Mouse (Mus musculus) forebrain, embryonic 16.5 days (tissue): ENCODE results near the gene Clic3. TPM values are rescaled to one million over a fixed set of nuclear protein-coding genes. Genes with fewer than 3 reads are reported as not detected.

Source experiments
- ATAC-seq: fragments of 200-750 bp; cut with Nextera tagmentation; 2 replicates; pipeline ENCODE4 v1.8.0; 2017; ENCODE audit warnings: mild to moderate bottlenecking, moderate library complexity
- H3K27ac ChIP-seq: fragments of 300-500 bp; sonication (generic); 2 replicates; pipeline ENCODE4 v1.5.1; 2014; ENCODE audit warnings: low read length, control low read depth
- H3K27me3 ChIP-seq: fragments of 300-500 bp; sonication (generic); replicated peaks from 2 replicates; pipeline ENCODE4 v1.6.1; 2014; ENCODE audit warnings: low read length; ENCODE audit not compliant: control insufficient read depth, insufficient read depth
- H3K36me3 ChIP-seq: fragments of 300-500 bp; sonication (generic); 2 replicates; pipeline ENCODE4 v1.6.1; 2014; ENCODE audit not compliant: control insufficient read depth, insufficient read depth
- H3K4me1 ChIP-seq: fragments of 300-500 bp; sonication (generic); replicated peaks from 2 replicates; pipeline ENCODE4 v1.6.1; 2014; ENCODE audit warnings: low read length; ENCODE audit not compliant: control insufficient read depth, insufficient read depth
- H3K4me2 ChIP-seq: fragments of 300-500 bp; sonication (generic); 2 replicates; pipeline ENCODE4 v1.6.1; 2014; ENCODE audit warnings: mild to moderate bottlenecking, low read length, control low read depth
- H3K4me3 ChIP-seq: fragments of 300-500 bp; sonication (generic); replicated peaks from 2 replicates; pipeline ENCODE4 v1.5.1; 2014; ENCODE audit warnings: mild to moderate bottlenecking, low read length, control low read depth
- H3K9ac ChIP-seq: fragments of 300-500 bp; sonication (generic); replicated peaks from 2 replicates; pipeline ENCODE4 v1.6.1; 2014; ENCODE audit warnings: low read depth, low read length, control low read depth
- H3K9me3 ChIP-seq: fragments of 300-500 bp; sonication (generic); 2 replicates; pipeline ENCODE4 v1.6.1; 2016; ENCODE audit warnings: low read length; ENCODE audit not compliant: control insufficient read depth
- WGBS: fragments of 180-500 bp; shearing (Covaris S2); extraction: QIAGEN DNeasy Blood & Tissue Kit; methylation state at CpG from one replicate; pipeline ENCODE4 v1.1.7; 2014; 5-methylcytosine and 5-hydroxymethylcytosine counted together
- polyA plus RNA-seq: library from polyadenylated mRNA; unstranded; fragments of >200 nt; fragmentation: Nextera tagmentation; extraction: Ambion mirVana; gene quantifications from 2 replicates; pipeline ENCODE4 v1.2.1, GENCODE M21; 2015

Gene Clic3
- polyA plus RNA-seq, 1 experiment from 2014 or later = 4.6 TPM

DNA sequence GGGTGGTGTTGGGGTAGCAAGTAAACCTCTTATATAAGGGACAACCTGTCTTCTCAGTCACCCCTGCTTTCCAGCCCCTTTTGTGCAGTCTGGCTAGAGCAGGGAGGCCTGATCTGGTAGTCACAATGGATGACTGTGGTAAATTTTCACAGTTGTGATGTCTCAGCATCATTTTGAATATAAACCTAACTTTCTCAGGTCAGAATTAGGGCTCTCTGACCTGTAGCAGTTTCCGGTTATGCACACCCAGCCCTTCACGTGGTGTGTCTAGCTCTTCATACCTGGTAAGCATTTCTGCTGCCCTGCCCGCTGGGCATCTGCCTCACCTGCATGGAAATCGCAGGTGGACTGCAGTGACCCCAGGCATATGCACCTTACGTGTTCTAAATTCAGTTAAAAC is 29.4 kb upstream of the Clic3 start:
- H3K4me2 ChIP-seq = no peak overlapping the region
- no peaks in the 10 kb centered on the region for H3K9me3 ChIP-seq
- 91% methylated on average over 5 of the region's 5 CpGs for WGBS
- H3K27ac ChIP-seq = no peak overlapping the region
- H3K9ac ChIP-seq = no peak overlapping the region
- ATAC-seq = no peak
- no peak overlapping the region for H3K4me3 ChIP-seq
- no peaks in the 10 kb centered on the region; the same call in 1 of the 2 replicates for H3K27me3 ChIP-seq
- H3K4me1 ChIP-seq = peaks cover 25% of the 10 kb centered on the region
- H3K36me3 ChIP-seq = no peaks in the 10 kb centered on the region

DNA sequence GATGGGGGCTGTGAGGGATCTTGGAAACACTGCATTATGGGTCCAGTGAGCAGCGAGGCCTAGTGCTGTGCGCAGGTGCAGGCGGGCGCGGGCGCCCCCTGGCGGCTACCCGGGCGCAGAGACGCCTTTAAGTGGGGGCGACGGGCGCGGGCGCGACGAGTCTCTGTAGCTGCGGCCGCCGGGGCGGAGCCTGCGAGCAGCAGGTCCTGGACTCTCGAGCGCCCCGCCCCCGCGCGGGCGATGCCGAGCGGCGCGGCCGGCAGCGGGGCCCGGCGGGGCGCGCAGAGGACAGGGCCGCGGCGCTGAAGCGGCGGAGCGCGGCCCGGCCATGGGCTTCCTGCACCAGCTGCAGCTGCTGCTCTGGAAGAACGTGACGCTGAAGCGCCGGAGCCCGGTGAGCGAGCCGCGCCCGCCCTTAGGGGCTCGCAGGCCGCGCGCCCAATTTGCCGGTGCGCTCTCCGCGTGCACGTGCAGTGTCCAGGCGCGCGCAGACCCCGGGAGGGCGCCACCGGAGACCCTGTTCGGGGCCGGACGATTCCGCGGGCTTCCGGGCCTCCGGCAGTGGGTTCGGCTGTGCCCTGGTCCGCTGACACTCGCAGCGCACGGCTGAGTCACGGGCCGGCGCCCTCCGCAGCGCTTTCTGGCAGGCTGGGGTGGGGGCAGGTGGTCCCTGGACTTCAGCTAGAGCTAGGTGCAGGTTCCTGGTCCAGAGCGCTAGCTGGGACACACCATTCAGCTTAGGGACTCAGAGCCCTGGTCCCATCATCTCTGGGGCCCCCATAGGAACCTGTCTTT is 28.0 kb upstream of the Clic3 start, which contains the start of gene Abca2:
Gene Abca2, plus strand, starts transcription at position 262 of the 795 bp plus-strand sequence.
- Histone ChIP-seq H3K27me3 (no peaks in the 10 kb centered on the region; the same call in 1 of the 2 replicates), H3K36me3 (no peaks in the 10 kb centered on the region; the same call in 1 of the 2 replicates), H3K9me3 (no peaks in the 10 kb centered on the region), H3K27ac (peak within 1 kb of the TSS; percentile 71), H3K4me1 (peaks cover 25% of the 10 kb centered on the region), H3K4me3 (peak within 1 kb of the TSS; percentile 64), H3K4me2 (peak within 1 kb of the TSS; percentile 67), H3K9ac (peak within 1 kb of the TSS; percentile 91)
- WGBS = under 1% methylated on average over 89 of the region's 89 CpGs
- peak; percentile 90 for ATAC-seq

- Histone ChIP-seq H3K36me3 (no peaks in the 10 kb centered on the region; the same call in 1 of the 2 replicates), H3K4me2 (peak overlapping the region; percentile 67), H3K27me3 (no peaks in the 10 kb centered on the region; the same call in 1 of the 2 replicates), H3K4me3 (peak overlapping the region; percentile 64), H3K4me1 (peaks cover 25% of the 10 kb centered on the region), H3K27ac (no peak overlapping the region), H3K9me3 (no peaks in the 10 kb centered on the region), H3K9ac (peak overlapping the region; percentile 91)
- WGBS = 57% methylated on average over 5 of the region's 5 CpGs
- ATAC-seq = no peak
Measured at GRCm38 (mm10) chr2:25429435-25430180, 27.0 kb upstream of the Clic3 start.

GRCm38 (mm10) chr2:25430395-25431233 is 26.0 kb upstream of the Clic3 start:
- 58% methylated on average over 17 of the region's 17 CpGs for whole genome bisulfite sequencing
- Histone ChIP-seq H3K9me3 (no peaks in the 10 kb centered on the region), H3K36me3 (no peaks in the 10 kb centered on the region; the same call in none of the 2 replicates), H3K4me2 (peak overlapping the region; percentile 12; the same call in 1 of the 2 replicates), H3K27me3 (no peaks in the 10 kb centered on the region), H3K4me3 (no peak overlapping the region), H3K9ac (no peak overlapping the region), H3K27ac (no peak overlapping the region), H3K4me1 (peaks cover 25% of the 10 kb centered on the region)
- ATAC-seq = no peak

DNA sequence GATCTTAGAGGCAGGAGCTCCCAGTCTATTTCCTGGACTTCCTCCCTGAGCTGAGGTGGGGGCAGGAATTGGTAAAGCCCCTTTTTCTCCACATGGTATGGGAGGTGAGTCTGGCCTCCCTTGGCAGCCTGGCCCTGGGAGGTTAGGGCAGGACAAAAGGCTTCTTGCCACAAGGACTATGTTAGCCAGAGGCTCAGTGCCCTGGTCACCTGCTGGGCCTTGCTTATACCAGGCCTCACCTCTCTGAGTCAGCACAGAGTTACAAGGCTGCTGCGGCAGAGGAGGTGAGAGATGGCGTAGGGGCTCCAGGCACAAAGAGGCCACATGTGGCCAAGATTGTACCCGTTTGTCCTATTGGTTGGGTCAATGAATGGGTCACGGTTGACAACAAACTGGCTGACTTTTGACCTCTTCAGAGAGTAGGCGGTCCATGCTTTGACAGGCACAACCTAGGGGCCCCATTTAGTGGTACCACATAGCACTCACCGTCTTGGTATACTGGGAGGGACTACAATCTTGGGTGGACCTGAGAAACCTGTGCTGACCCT is 25.3 kb upstream of the Clic3 start:
- Histone ChIP-seq H3K9ac (no peak overlapping the region), H3K27me3 (no peaks in the 10 kb centered on the region), H3K27ac (no peak overlapping the region), H3K4me1 (peaks cover 25% of the 10 kb centered on the region), H3K4me3 (no peak overlapping the region), H3K36me3 (no peaks in the 10 kb centered on the region; the same call in none of the 2 replicates), H3K9me3 (no peaks in the 10 kb centered on the region), H3K4me2 (no peak overlapping the region)
- 72% methylated on average over 6 of the region's 6 CpGs for WGBS
- no peak for ATAC-seq

DNA sequence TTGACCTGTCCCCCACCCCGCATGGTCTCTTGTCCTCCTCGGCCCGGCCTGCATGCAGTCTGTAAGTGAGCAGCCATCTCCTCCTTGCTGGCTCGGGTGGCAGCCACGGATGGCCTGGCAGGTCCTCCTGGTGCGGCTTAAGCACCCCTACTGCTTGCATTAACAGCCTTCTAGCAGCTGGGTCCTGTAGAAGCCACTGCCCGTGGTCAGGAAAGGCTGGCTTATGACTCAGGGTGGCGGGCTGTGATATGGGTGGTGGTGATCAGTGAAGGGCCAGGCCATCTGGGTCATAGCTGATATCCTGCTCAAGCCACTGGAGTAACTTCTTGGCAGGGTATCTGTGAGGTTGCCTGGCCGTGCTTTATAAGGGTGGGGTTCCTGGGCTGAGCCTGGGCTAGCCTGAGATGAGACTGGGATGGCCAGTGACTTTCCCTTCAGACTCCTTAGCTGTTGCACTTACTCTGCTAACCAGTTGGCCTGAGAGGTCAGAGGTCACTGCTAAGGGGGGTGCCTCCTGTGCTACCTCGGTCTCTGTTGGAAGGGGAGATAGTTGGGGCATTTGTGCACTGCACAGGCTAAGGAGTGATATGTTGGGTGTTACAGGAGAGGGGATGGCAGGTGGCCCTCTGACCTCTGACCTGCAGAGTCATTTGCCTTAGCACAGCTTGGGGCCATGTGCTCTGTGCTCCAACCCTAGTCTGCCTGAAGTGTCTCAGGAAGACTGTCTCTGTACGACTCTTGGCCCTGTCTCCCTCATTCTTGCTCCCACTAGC is 24.1 kb upstream of the Clic3 start:
- no peak for ATAC-seq
- Histone ChIP-seq H3K27me3 (no peaks in the 10 kb centered on the region), H3K27ac (no peak overlapping the region), H3K36me3 (no peaks in the 10 kb centered on the region; the same call in none of the 2 replicates), H3K4me1 (peaks cover 25% of the 10 kb centered on the region), H3K4me3 (no peak overlapping the region), H3K4me2 (no peak overlapping the region), H3K9ac (no peak overlapping the region), H3K9me3 (no peaks in the 10 kb centered on the region)
- WGBS = 83% methylated on average over 11 of the region's 11 CpGs

GRCm38 (mm10) chr2:25433101-25433500 is 23.5 kb upstream of the Clic3 start:
- no peak overlapping the region for H3K4me2 ChIP-seq
- no peaks in the 10 kb centered on the region; the same call in none of the 2 replicates for H3K36me3 ChIP-seq
- peaks cover 25% of the 10 kb centered on the region for H3K4me1 ChIP-seq
- ATAC-seq = no peak
- no peak overlapping the region for H3K27ac ChIP-seq
- H3K4me3 ChIP-seq = no peak overlapping the region
- 92% methylated on average over 17 of the region's 17 CpGs for WGBS
- no peaks in the 10 kb centered on the region for H3K9me3 ChIP-seq
- no peaks in the 10 kb centered on the region for H3K27me3 ChIP-seq
- H3K9ac ChIP-seq = no peak overlapping the region

GRCm38 (mm10) chr2:25434292-25434691 is 22.3 kb upstream of the Clic3 start:
- WGBS = 93% methylated on average over 8 of the region's 8 CpGs
- H3K4me3 ChIP-seq = no peak overlapping the region
- no peaks in the 10 kb centered on the region for H3K27me3 ChIP-seq
- peaks cover 20% of the 10 kb centered on the region for H3K4me1 ChIP-seq
- no peak overlapping the region for H3K9ac ChIP-seq
- H3K36me3 ChIP-seq = peaks cover 4% of the 10 kb centered on the region
- H3K27ac ChIP-seq = no peak overlapping the region
- H3K9me3 ChIP-seq = no peaks in the 10 kb centered on the region
- ATAC-seq = no peak
- no peak overlapping the region for H3K4me2 ChIP-seq
